27 mouse cellular contexts compared by ENCODE assay signal in the genomic region with DNA sequence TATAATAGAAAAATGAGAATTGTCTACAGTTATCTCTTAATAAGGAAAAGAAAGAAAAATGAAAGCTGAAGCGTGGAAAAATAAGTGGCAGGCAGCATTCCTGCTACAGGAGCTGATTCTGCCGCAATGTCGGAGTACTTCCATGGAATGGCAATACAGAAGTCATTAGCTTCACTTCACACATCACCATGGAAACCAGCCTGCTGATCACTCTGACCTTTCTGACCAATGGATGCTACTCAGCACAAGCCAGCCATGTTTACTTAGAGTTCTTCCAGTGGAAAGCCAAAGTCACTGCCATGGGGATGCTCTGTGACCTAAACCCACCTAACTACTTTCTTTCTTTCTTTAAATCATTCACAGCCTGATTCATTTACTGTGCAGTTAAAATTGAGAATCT.
DNase-seq lines count a peak whose midpoint lies in the region; ATAC-seq and TF ChIP-seq lines count a peak whose summit lies in the region.
"Had no signal": no experiment of that assay in that cellular context is flagged by ENCODE, and none has a peak within 500 bp of the region (broad histone marks: within the 10 kb centered on the region; RNA-seq: fewer than 3 reads in every experiment).

No protein-coding gene starts in this region.

- H3K4me1 ChIP-seq in forebrain, embryonic 14.5 days (ENCODE audit: control insufficient read depth, insufficient read depth, low read length) = no peaks in the 10 kb centered on the region
- H3K4me1 ChIP-seq in forebrain, embryonic 15.5 days = no peaks in the 10 kb centered on the region
- no peaks in the 10 kb centered on the region for H3K4me1 ChIP-seq in lung, adult 2 months (ENCODE audit: control insufficient read depth, insufficient read depth, low read length)
- H3K4me1 ChIP-seq: heart, embryonic 10.5 days; heart, embryonic 15.5 days; kidney, embryonic 15.5 days; liver, embryonic 15.5 days; lung, embryonic 15.5 days; neural tube, embryonic 13.5 days; stomach, embryonic 15.5 days had no signal

- WGBS in forebrain, embryonic 14.5 days = 81% methylated on average over 3 of the region's 3 CpGs
- 85% methylated on average over 3 of the region's 3 CpGs for WGBS in forebrain, embryonic 15.5 days
- WGBS in lung, adult 2 months = 75% methylated on average over 3 of the region's 3 CpGs

- no peak for TF ChIP-seq POLR2A in lung, adult 2 months (IDR thresholded peaks at IDR 0.05; ENCODE audit: borderline replicate concordance, extremely low read depth, low read depth, low read length)

- no peak overlapping the region for H3K4me2 ChIP-seq in forebrain, embryonic 14.5 days (ENCODE audit: low read length)
- no peak overlapping the region for H3K4me2 ChIP-seq in forebrain, embryonic 15.5 days (replicated peaks)
- H3K4me2 ChIP-seq: heart, embryonic 15.5 days; hindbrain, embryonic 14.5 days; kidney, embryonic 15.5 days; limb, embryonic 12.5 days; liver, embryonic 15.5 days; lung, embryonic 15.5 days; neural tube, embryonic 13.5 days; stomach, embryonic 15.5 days had no signal

- H3K36me3 ChIP-seq in forebrain, embryonic 14.5 days (ENCODE audit: control insufficient read depth, insufficient read depth, low read length) = no peaks in the 10 kb centered on the region
- no peaks in the 10 kb centered on the region for H3K36me3 ChIP-seq in forebrain, embryonic 15.5 days
- H3K36me3 ChIP-seq: heart, embryonic 10.5 days; heart, embryonic 15.5 days; kidney, embryonic 15.5 days; limb, embryonic 12.5 days; liver, embryonic 15.5 days; lung, embryonic 15.5 days; neural tube, embryonic 13.5 days; stomach, embryonic 15.5 days had no signal

- TF ChIP-seq CTCF in lung, adult 2 months (IDR thresholded peaks at IDR 0.05; ENCODE audit: insufficient read depth, low read length) = no peak

- H3K9ac ChIP-seq in forebrain, embryonic 14.5 days (ENCODE audit: low read length) = no peak overlapping the region
- no peak overlapping the region for H3K9ac ChIP-seq in forebrain, embryonic 15.5 days (replicated peaks)
- H3K9ac ChIP-seq: heart, embryonic 15.5 days; hindbrain, embryonic 14.5 days; kidney, embryonic 15.5 days; limb, embryonic 12.5 days; liver, embryonic 15.5 days; lung, embryonic 15.5 days; neural tube, embryonic 13.5 days; stomach, embryonic 15.5 days had no signal

- ATAC-seq in forebrain, embryonic 14.5 days = no peak
- ATAC-seq in forebrain, embryonic 15.5 days (replicated peaks) = no peak

- H3K27me3 ChIP-seq in forebrain, embryonic 14.5 days (replicated peaks; ENCODE audit: control insufficient read depth, insufficient read depth, low read length) = no peaks in the 10 kb centered on the region
- no peaks in the 10 kb centered on the region for H3K27me3 ChIP-seq in forebrain, embryonic 15.5 days
- H3K27me3 ChIP-seq: heart, embryonic 15.5 days; kidney, embryonic 15.5 days; limb, embryonic 12.5 days; liver, embryonic 15.5 days; lung, embryonic 15.5 days; neural tube, embryonic 13.5 days; stomach, embryonic 15.5 days had no signal

- DNase-seq in forebrain, embryonic 14.5 days (ENCODE audit: low spot score) = peak; percentile 24
- DNase-seq in retina, embryonic 14.5 days (ENCODE audit: low spot score) = peak; percentile 18
- DNase-seq in retina, postnatal 1 day = no peak
- peak; percentile 49 for DNase-seq in embryo, embryonic 11 days
- no peak for DNase-seq in cerebellum, postnatal 36 days
- DNase-seq in lung, adult 2 months = no peak
- no peak for DNase-seq in adrenal gland, postnatal 14 days
- DNase-seq: adrenal gland, adult 8-10 months; cerebellum, adult 11-12 months; cerebellum, adult 9-11 months; gastrocnemius, postnatal 14 days; heart, adult 11 months; kidney, adult 18-20 months; kidney, postnatal 25 days; right cerebral cortex, postnatal 25 days had no signal

- H3K27ac ChIP-seq in forebrain, embryonic 14.5 days (ENCODE audit: low read depth, low read length) = no peak overlapping the region
- H3K27ac ChIP-seq in forebrain, embryonic 15.5 days (replicated peaks) = no peak overlapping the region
- H3K27ac ChIP-seq: heart, embryonic 10.5 days; heart, embryonic 15.5 days; hindbrain, embryonic 14.5 days; kidney, embryonic 15.5 days; left cerebral cortex, adult 2 months; limb, embryonic 12.5 days; liver, embryonic 15.5 days; lung, embryonic 15.5 days; neural tube, embryonic 13.5 days; stomach, embryonic 15.5 days had no signal

- no peaks in the 10 kb centered on the region for H3K9me3 ChIP-seq in forebrain, embryonic 14.5 days (replicated peaks; ENCODE audit: control insufficient read depth, low read length)
- H3K9me3 ChIP-seq in forebrain, embryonic 15.5 days = no peaks in the 10 kb centered on the region
- H3K9me3 ChIP-seq: heart, embryonic 10.5 days; heart, embryonic 15.5 days; kidney, embryonic 15.5 days; liver, embryonic 15.5 days; lung, embryonic 15.5 days; neural tube, embryonic 13.5 days; stomach, embryonic 15.5 days had no signal

- no peak overlapping the region for H3K4me3 ChIP-seq in forebrain, embryonic 14.5 days (ENCODE audit: low read depth, low read length)
- no peak overlapping the region for H3K4me3 ChIP-seq in forebrain, embryonic 15.5 days
- H3K4me3 ChIP-seq in lung, adult 2 months (replicated peaks; ENCODE audit: extremely low read depth, low read depth, low read length) = no peak overlapping the region
- H3K4me3 ChIP-seq: erythroblast, embryonic 14.5 days; heart, embryonic 10.5 days; heart, embryonic 15.5 days; kidney, embryonic 15.5 days; left cerebral cortex, adult 2 months; limb, embryonic 12.5 days; liver, embryonic 15.5 days; lung, embryonic 15.5 days; neural tube, embryonic 13.5 days; stomach, embryonic 15.5 days had no signal

Comparison
In these comparisons a context has a peak if more than half of its experiments do, and no peak if none do; other contexts are left out.
1. DNase-seq: peak in forebrain, embryonic 14.5 days (single experiment), retina, embryonic 14.5 days (single experiment) and embryo, embryonic 11 days (single experiment); none in retina, postnatal 1 day (single experiment), cerebellum, postnatal 36 days (0 of 2), lung, adult 2 months (single experiment) and adrenal gland, postnatal 14 days (single experiment).